In the genomic region with DNA sequence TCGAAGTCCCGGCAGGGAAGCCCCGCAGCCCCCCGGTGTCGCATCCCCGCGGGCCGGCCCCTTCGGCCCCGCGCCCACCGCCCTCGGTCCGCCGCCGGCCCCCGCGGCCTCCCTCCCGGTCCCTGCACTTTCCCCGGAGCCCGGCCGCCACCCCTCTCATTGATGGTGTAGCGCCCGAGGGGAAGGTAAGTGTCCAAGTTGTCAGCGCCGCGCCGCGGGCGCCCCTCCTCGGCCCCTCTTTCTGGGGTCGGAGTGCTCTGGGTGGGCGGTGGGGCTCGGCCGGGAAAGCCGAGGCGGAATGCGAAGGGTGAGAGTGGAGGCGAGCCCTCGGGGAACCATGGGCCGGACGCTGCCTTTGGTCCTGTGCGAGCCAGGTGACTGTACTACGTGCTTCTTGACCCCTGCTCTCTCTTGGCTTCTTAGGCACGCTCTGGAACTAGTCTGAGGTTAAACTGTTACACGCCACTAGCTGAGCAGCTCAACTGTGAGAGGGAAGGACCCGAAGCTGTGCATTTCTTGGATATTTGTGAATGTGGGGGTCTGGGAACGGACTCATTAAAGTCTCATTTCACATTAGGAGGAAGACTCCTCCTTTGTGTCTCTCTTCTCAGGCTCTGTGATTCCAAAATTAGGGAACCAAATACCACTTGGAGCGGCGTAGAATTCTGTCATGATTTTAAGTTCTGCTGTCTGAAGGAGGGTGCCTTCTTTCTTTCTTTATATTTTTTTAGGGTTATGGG, we compare ENCODE assay signal across 8 mouse cellular contexts. TPM values are rescaled to one million over a fixed set of nuclear protein-coding genes. Genes with fewer than 3 reads are reported as not detected.
DNase-seq lines count a peak whose midpoint lies in the region; ATAC-seq lines count a peak whose summit lies in the region.

No protein-coding gene starts in this region.

- peak overlapping the region; percentile 99 for H3K4me3 ChIP-seq in forebrain, embryonic 11.5 days (ENCODE audit: low read depth, low read length)

- peak overlapping the region; percentile 52 for H3K4me2 ChIP-seq in forebrain, embryonic 11.5 days (ENCODE audit: low read depth, low read length, severe bottlenecking)

- no peaks in the 10 kb centered on the region for H3K27me3 ChIP-seq in forebrain, embryonic 11.5 days (ENCODE audit: control insufficient read depth, insufficient read depth, low read length)

- peak overlapping the region; percentile 99 for H3K9ac ChIP-seq in forebrain, embryonic 11.5 days (ENCODE audit: low read length)

- DNase-seq in cerebellum, adult 11 months = peak; percentile 53
- no peak for DNase-seq in cerebellum, adult 11-12 months
- DNase-seq in adrenal gland, postnatal 25 days = peak; percentile 49
- DNase-seq in forebrain, embryonic 11.5 days (ENCODE audit: low spot score) = peak; percentile 80
- DNase-seq in heart, postnatal 25 days (ENCODE audit: low spot score) = peak; percentile 16
- peak; percentile 49 for DNase-seq in left cerebral cortex, postnatal 4 days
- peak; percentile 61 for DNase-seq in spleen, postnatal 10 days (ENCODE audit: low spot score in 2 of 2)

- no peaks in the 10 kb centered on the region for H3K9me3 ChIP-seq in forebrain, embryonic 11.5 days (ENCODE audit: control insufficient read depth, low read length)

- peaks cover 4% of the 10 kb centered on the region; the same call in 1 of the 2 replicates for H3K4me1 ChIP-seq in forebrain, embryonic 11.5 days (replicated peaks; ENCODE audit: control insufficient read depth, insufficient read depth, low read length)

- intact Hi-C loops in heart, postnatal 25 days (cut with DNase I) = loop anchor here (5.0 kb wide), 1 partner anchor 45 kb away; no protein-coding TSS in a partner anchor
- intact Hi-C loops in left cerebral cortex, postnatal 4 days (cut with DNase I) = loop anchor here (10.0 kb wide), 1 partner anchor 183 kb away; no protein-coding TSS in a partner anchor

- H3K36me3 ChIP-seq in forebrain, embryonic 11.5 days (ENCODE audit: control insufficient read depth, insufficient read depth, low read length) = no peaks in the 10 kb centered on the region

- under 1% methylated on average over 49 of the region's 50 CpGs for WGBS in forebrain, embryonic 11.5 days

- ATAC-seq in forebrain, embryonic 11.5 days (replicated peaks; ENCODE audit: low FRiP score) = peak; percentile 4; the same call in 1 of the 2 replicates
- ATAC-seq in megakaryocyte-erythroid progenitor cell, adult 5-6 weeks (replicated peaks; ENCODE audit: low FRiP score, low TSS enrichment, poor library complexity, severe bottlenecking) = peak; percentile 25; the same call in 1 of the 2 replicates

- H3K27ac ChIP-seq in forebrain, embryonic 11.5 days (ENCODE audit: low read depth, low read length) = peak overlapping the region; percentile 88

RNA-seq across cellular contexts. Expression of gene Rere, which starts 0.6 kb away (rescaled TPM):
- total RNA-seq in adrenal gland, postnatal 25 days (2021) = 158 and 177 TPM in 2 replicates
- 51.6 and 56.2 TPM in 2 replicates for polyA plus RNA-seq in forebrain, embryonic 11.5 days (2014; fragmentation: Nextera tagmentation; extraction: Ambion mirVana)
- total RNA-seq in heart, postnatal 25 days (2021) = 10 to 100 TPM; 37.8 to 51.5 TPM
- total RNA-seq in left cerebral cortex, postnatal 4 days (2021) = 100 to 1,000 TPM in 1 of 2 experiments, 10 to 100 TPM in 1; 98.6 to 106 TPM
- 36.1 and 47.6 TPM in 2 replicates for total RNA-seq in megakaryocyte-erythroid progenitor cell, adult 5-6 weeks (2014; fragmentation: Nextera tagmentation)
- total RNA-seq in megakaryocyte-erythroid progenitor cell, adult 5-6 weeks (2017) = 7.7 and 17.1 TPM in 2 replicates

RNA-seq across cellular contexts. Expression of gene Eno1, which starts 45.5 kb away (rescaled TPM):
- 428 and 430 TPM in 2 replicates for total RNA-seq in adrenal gland, postnatal 25 days (2021)
- 1,858 and 1,977 TPM in 2 replicates for polyA plus RNA-seq in forebrain, embryonic 11.5 days (2014; fragmentation: Nextera tagmentation; extraction: Ambion mirVana)
- total RNA-seq in heart, postnatal 25 days (2021) = 100 to 1,000 TPM; 119 to 136 TPM
- 100 to 1,000 TPM; 204 to 220 TPM for total RNA-seq in left cerebral cortex, postnatal 4 days (2021)
- total RNA-seq in megakaryocyte-erythroid progenitor cell, adult 5-6 weeks (2014; fragmentation: Nextera tagmentation) = 203 and 216 TPM in 2 replicates
- total RNA-seq in megakaryocyte-erythroid progenitor cell, adult 5-6 weeks (2017) = 136 and 155 TPM in 2 replicates
